Mouse (Mus musculus) kidney, postnatal 10 days (tissue): ENCODE measurements around the gene A730015C16Rik.

Experiments used
- DNase-seq: peaks from one replicate; pipeline ENCODE4 v3.0.0; 2021; ENCODE audit warnings: mixed read lengths

Gene A730015C16Rik

DNA sequence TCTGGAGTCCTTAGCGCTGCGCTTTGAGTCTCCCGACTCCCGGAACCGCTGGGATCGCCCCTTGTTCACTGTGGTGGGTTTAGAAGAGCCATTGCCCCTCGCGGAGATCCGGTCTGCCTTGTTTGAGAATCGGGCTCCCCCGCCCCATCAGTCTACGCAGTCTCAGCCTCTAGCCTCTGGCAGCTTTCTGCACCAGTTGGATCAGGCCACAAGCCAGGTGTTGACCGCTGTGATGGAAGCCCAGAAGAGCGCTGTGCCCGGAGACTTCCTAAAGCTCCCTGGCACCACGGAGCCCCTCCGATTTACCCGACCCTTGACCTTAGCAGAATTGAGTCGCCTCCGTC is at the start of gene A730015C16Rik:
TSS of gene A730015C16Rik (minus strand) at position 115 of the 344 bp plus-strand sequence.
- DNase-seq, result no peak

GRCm38 (mm10) chr4:108890876-108891275 is 42.5 kb upstream of the A730015C16Rik start:
- no peak for DNase-seq

GRCm38 (mm10) chr4:108887456-108887855 is 39.0 kb upstream of the A730015C16Rik start:
- no peak for DNase-seq

DNA sequence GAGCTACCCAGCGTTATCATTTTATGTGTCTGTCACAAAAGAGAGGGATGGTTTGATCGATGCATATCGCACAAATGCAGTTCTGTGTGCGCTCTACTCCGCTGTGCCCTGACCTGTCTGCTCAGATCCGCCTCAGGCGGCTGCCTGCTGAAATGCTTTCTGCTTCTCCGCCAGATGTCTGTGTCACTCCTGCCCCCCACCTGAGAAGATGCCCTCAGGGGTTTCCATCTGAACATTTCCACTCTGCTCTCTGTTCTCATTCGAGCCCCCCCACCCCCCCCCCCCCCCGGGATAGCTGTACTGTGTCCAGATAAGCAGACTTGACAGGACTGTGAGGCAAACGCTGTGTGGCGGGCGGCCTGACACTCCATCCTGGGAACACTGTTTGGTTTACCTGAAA is 35.4 kb upstream of the A730015C16Rik start:
- no peak for DNase-seq

DNA sequence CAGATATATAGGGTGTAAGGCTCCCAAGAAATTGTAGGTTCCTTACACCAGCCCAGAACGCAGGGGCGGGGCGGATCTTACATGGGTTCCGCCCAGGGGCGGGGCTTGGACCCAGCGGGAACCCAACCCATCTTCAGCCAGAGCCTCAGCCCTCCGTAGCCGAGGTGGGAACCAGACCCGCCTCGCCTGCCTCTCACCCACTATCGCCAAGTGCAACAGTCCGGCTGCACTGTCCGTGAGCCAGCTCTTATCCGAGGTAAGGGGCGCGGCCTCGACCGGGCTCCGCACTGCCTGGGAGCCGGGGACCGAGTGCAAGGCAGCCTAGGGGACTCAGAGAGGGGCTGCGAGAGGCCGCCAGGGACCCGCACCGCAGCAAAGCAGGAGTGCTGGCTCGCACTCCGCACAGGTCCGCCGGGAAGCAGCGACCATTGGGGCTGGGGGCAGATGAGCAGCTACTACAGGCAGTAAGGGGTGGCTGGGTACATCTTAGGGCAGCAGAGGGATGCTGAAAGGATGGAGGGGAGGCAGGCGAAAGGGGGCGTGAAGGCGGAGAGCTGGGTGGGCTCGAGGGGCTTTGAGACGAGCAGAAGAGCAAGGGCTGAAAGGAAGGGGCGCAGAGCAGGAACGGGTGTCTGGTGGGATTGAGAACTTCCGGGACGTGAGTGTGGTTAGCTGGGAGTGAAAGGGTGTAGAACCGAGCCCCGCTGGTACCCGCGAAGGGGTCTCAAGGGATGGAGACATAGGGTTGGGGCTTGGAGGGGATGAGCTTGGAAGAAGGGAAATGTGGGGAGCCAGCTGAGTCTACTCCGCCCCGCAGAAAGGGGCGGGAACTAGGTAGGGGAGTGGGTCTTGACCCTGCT is 30.8 kb upstream of the A730015C16Rik start, which contains the start of gene Rab3b:
TSS of gene Rab3b (plus strand) at position 101 of the 860 bp plus-strand sequence.
- DNase-seq, result peak; percentile 76

DNA sequence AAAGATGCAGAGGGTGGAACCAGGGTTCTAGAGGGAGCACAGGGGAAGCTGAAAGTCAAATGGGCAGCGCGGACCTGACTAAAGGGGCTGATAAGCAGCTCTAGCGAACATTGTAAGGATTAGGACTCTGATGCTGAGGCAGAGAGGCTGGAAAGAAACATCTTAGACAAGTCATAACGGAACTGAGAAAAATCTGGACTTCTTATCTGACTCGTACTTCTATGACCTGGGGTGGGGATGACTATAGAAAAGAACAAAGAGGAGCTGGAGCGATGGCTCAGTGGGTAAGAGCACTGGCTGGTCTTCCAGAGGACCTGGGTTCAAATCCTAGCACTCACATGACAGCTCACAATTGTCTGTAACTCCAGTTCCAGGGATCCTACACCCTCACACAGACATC is 29.5 kb upstream of the A730015C16Rik start:
- DNase-seq, result no peak

DNA sequence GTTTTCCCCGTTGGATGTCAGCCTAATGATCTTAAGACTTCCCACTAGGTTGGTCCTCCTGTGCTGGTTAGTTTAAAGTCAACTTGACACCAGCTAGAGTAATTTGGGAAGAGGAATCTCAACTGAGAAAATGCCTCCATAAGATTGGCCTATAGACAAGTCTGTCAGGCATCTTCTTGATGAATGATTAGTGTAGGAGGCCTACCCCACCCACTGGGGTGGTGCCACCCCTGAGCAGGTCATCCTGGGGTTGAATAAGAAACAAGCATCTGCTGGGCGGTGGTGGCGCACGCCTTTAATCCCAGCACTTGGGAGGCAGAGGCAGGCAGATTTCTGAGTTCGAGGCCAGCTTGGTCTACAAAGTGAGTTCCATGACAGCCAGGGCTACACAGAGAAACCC is 25.3 kb upstream of the A730015C16Rik start:
- no peak for DNase-seq

- peak; percentile 89 for DNase-seq
These were observed 21.4 kb upstream of the A730015C16Rik start for GRCm38 (mm10) chr4:108869730-108870374.

DNA sequence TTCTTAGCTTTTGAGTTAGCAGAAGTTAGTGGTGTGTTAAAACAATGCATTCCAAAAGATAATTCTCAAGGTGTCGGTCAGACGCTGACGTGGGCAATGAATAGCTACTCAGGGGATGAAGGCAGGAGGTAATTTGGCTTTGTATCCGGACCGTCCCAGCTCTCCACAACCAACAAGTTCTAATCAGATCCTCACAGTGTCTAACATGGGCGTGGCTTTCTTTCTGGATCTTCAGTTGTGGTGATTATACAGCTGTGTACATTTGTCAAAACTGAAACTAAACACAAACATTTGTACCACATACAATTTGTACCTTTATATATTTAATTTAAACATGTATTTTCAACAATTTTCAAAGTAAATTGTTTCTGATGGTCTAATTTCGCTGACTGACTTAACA is 18.4 kb upstream of the A730015C16Rik start:
- no peak for DNase-seq

GRCm38 (mm10) chr4:108847715-108848504 is 509 bp downstream of the A730015C16Rik start, which contains the start of gene Kti12:
TSS of gene Kti12 (plus strand) at chr4:108847785.
- peak; percentile 89 for DNase-seq

GRCm38 (mm10) chr4:108845824-108846569 is 2.4 kb downstream of the A730015C16Rik start:
- DNase-seq, result no peak

DNA sequence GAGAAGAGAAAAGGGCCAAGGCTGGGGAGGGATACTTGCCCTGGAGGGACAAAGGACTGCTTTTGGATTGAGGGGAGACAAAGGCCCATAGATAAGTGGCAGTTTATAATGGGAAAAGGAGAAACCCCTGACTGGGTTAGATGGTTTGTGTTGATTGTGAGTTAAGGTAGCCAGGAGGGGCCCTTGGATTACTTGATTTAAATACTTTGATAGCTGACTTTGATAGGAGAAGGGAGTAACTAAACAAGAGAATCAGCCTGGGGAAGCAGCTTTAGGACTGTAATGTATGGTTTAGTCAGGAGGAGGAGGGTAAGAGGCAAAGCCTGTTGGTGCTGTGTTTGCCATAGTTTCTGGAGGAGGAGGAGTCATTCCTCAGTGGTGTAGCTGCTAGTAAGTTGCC is 5.1 kb downstream of the A730015C16Rik start:
- no peak for DNase-seq

GRCm38 (mm10) chr4:108841920-108842578 is 6.4 kb downstream of the A730015C16Rik start:
- DNase-seq, result no peak

DNA sequence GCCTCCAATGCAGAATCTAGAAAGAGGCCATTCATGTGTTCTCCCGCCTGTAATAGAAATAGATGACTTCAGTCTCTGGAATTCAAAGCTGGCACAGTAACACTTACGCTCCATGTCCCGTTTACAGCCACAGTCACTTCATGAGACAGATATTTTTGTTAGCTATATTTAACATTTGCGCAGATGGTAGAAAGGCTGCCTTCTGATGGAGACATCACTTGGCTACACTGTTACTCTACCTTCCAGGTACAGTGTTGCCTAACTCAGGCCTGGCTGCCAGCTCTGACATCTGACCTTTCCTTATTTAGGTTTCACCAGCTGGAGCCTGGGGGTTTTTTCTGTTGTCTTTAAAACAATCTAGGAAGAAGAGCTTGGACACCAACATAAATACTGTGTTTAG is 10.4 kb downstream of the A730015C16Rik start:
- no peak for DNase-seq

DNA sequence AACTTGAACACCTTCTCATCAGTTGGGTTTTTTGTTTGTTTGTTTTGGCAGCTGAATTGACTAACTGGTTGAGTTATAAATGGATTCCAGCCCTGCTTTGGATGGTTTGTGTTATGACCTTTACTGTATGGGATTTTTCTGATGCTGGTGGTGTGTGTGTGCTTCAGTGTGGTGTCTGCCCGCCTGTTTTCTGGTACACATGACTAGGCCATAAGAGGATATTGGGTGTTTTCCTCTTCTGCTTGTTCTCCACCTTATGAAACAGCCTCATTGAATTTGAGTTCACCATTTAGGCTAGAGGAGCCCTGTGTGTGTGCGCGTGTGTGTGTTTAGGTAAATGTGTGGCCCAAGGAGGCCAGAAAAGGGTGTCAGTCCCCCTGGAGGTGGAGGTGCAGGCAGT is 12.9 kb downstream of the A730015C16Rik start:
- DNase-seq, result no peak

- peak; percentile 39 for DNase-seq
These were observed 13.5 kb downstream of the A730015C16Rik start for GRCm38 (mm10) chr4:108834971-108835311.

DNA sequence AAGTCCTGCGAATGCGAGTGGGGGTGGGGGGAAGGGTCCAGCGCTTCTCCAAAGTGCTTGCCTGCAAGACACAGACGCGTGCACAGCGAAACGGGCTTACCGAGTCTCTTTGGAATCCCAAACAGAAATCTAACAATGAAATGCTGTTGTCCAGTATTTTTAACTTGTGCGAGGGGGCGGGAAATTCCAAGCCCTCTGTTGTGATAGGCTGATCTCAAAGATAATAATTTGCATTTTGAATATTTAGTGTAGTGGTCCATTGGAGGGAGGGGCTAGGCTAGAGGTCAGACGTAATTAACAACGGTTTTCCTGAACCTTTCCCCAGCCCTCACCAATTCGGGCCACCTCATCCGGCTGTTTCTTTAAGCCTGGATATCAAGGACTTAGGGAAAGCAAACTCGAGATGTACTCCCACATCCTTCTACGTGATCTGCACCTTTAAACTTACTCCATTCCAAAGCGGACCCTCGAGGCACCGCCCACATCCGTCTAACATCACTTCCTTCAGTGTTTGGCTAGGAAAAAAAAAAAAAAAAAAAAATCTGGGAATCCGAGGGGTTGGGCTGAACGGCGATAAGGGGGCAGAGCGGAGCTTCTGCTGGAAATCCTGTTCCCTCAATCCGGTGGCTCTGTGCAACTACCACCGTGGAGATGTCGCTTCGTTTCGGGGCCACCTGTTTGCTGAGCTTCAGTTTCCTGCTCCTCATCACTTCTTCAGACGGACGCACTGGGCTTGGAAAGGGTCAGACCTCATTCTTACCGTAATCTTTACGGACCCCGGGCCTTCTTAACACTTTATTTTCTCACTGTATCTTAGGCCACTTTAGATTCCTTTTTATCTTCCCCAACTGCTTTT is 14.1 kb downstream of the A730015C16Rik start, which contains the start of gene Txndc12:
TSS of gene Txndc12 (plus strand) at position 487 of the 856 bp plus-strand sequence.
- peak; percentile 93 for DNase-seq

- DNase-seq, result no peak
These were observed 14.6 kb downstream of the A730015C16Rik start for GRCm38 (mm10) chr4:108833828-108834114.

DNA sequence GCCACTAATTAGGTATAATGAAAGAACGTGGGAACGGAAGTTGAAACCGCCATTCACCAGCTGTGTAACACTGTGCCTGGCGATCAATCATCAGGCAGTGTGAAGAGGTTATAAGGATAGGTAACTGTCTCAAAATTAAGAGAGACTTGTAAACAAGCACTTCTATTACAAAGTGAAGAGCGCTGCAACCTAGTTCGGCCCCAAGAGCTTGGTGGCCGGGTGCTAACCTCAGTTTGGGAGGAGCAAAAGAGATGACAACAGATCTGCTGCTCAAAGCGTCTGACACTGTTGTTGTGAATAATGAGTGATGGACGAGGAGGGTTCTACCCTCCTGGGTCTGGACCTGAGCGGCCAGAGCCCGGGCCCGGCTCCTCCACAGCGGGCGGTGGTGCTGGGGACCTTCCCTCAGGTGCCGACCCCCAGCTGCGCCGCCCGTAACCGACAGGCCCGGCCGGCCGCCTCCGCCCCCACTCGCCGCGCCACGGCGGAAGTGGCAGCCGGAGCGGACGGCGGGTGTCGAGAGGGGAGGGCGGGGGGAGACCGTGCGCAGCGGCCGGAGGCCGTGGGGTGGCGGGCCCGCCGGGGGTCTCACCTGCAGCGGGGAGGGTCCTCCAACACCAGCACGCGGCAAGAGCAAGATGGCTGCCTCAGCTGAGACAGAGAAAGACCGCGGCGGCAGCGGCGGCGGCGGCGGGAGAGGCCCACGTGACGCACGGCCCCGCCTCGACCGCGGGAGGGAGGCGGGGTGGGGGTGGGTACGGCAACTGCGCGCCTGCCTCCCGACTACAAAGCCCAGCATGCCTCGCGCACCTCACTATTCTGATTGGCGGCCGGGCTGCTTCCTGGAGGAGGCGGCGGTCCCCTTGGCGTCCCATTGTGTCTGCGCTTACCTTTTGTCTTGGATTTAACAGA is 15.2 kb downstream of the A730015C16Rik start, which contains the start of gene Btf3l4:
TSS of gene Btf3l4 (minus strand) at position 699 of the 912 bp plus-strand sequence.
- DNase-seq, result peak; percentile 95

- no peak for DNase-seq
These were observed 17.7 kb downstream of the A730015C16Rik start for GRCm38 (mm10) chr4:108830698-108831097.
